Mouse (Mus musculus): ENCODE data around the gene Tex46.
A peak's percentile ranks its signal among the peaks of the same experiment; 100 is the strongest.

The Tex46 gene

GRCm38 (mm10) chr4:136631237-136631994 is 21.2 kb downstream of the Tex46 start:
- DNase-seq (ENCODE audit: low spot score in 2 of 2) = no peak

GRCm38 (mm10) chr4:136635995-136636394 is 25.8 kb downstream of the Tex46 start:
- no peak for DNase-seq (ENCODE audit: low spot score in 2 of 2)

- no peak for DNase-seq (ENCODE audit: low spot score in 2 of 2)
Observed at GRCm38 (mm10) chr4:136636511-136636910, 26.3 kb downstream of the Tex46 start.

GRCm38 (mm10) chr4:136636983-136637562 is 26.8 kb downstream of the Tex46 start:
- DNase-seq (ENCODE audit: low spot score in 2 of 2) = no peak

GRCm38 (mm10) chr4:136637563-136638229 is 27.5 kb downstream of the Tex46 start:
- no peak for DNase-seq (ENCODE audit: low spot score in 2 of 2)

- DNase-seq (ENCODE audit: low spot score in 2 of 2) = no peak
Observed at GRCm38 (mm10) chr4:136638230-136638750, 28.1 kb downstream of the Tex46 start.

- no peak for DNase-seq (ENCODE audit: low spot score in 2 of 2)
Observed at GRCm38 (mm10) chr4:136638890-136639289, 28.7 kb downstream of the Tex46 start.

- peak; percentile 42 to 47 for DNase-seq (ENCODE audit: low spot score in 2 of 2)
Observed at GRCm38 (mm10) chr4:136648922-136649479, 38.8 kb downstream of the Tex46 start.

- no peak for DNase-seq (ENCODE audit: low spot score in 2 of 2)
Observed at GRCm38 (mm10) chr4:136649480-136650196, 39.4 kb downstream of the Tex46 start.

GRCm38 (mm10) chr4:136650261-136650660 is 40.0 kb downstream of the Tex46 start:
- no peak for DNase-seq (ENCODE audit: low spot score in 2 of 2)

- no peak for DNase-seq (ENCODE audit: low spot score in 2 of 2)
Observed at GRCm38 (mm10) chr4:136651357-136651811, 41.1 kb downstream of the Tex46 start.

GRCm38 (mm10) chr4:136651882-136652527 is 41.8 kb downstream of the Tex46 start:
- DNase-seq (ENCODE audit: low spot score in 2 of 2) = no peak

GRCm38 (mm10) chr4:136652528-136652910 is 42.3 kb downstream of the Tex46 start:
- no peak for DNase-seq (ENCODE audit: low spot score in 2 of 2)

GRCm38 (mm10) chr4:136653019-136653418 is 42.8 kb downstream of the Tex46 start:
- no peak for DNase-seq (ENCODE audit: low spot score in 2 of 2)

- no peak for DNase-seq (ENCODE audit: low spot score in 2 of 2)
Observed at GRCm38 (mm10) chr4:136653692-136654234, 43.5 kb downstream of the Tex46 start.

GRCm38 (mm10) chr4:136657914-136658313 is 47.7 kb downstream of the Tex46 start:
- DNase-seq (ENCODE audit: low spot score in 2 of 2) = no peak

Data from spleen, postnatal 36 days (tissue).